Mouse (Mus musculus) C2C12 (cell line): ENCODE data around the gene Zfp330.

ENCODE experiments used
- CEBPB ChIP-seq: IDR thresholded peaks from one replicate; pipeline ENCODE4 v1.6.1; 2011; ENCODE audit warnings: low read depth, mild to moderate bottlenecking, control low read depth, moderate library complexity
- CTCF ChIP-seq: IDR thresholded peaks from one replicate; pipeline ENCODE4 v1.5.1; 2011; ENCODE audit not compliant: control insufficient read depth, insufficient read depth, insufficient read length
- USF1 ChIP-seq: IDR thresholded peaks from one replicate; pipeline ENCODE4 v1.6.1; 2011; ENCODE audit warnings: low read depth, mild to moderate bottlenecking, control low read depth, moderate library complexity

DNA sequence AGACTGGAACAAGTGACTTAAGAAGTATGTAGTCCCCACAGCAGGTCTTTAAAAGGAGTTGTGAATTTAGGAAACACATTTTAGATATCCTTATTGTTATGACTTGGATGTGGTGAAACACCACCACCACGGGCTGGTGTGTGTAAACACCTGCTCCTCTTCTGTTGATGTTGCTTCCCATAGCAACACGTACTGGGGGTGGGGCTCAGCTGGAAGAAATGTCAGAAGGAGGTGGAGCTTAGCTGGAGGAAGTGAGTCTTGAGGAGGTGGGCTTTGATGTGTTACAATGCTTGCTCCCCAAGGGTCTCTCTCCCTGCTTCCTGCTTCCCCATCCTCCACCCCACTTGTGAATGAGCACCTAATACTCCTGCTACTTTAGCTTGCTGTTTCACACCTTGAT lies 14.9 kb downstream of the Zfp330 start:
- TF ChIP-seq CTCF (no peak), USF1 (no peak), CEBPB (no peak)
